Mouse (Mus musculus) layer of hippocampus, postnatal 14 days (tissue): ENCODE results near the gene Carns1. TPM values are rescaled to one million over a fixed set of nuclear protein-coding genes. Genes with fewer than 3 reads are reported as not detected.

ENCODE experiments used
- DNase-seq, 2 experiments: peaks; one replicate each; pipeline ENCODE4 v3.0.0; 2021 to 2022; ENCODE audit warnings: low spot score in 2 of 2, mixed read lengths in 1 of 2
- total RNA-seq, 2 experiments: library from RNA; stranded (reverse); gene quantifications; 2 replicates each; pipeline ENCODE4 v1.2.3; 2021

Gene Carns1
- total RNA-seq, 2 experiments from 2014 or later, result 4.0 to 4.9 TPM

GRCm38 (mm10) chr19:4172925-4173324 lies 2.4 kb downstream of the Carns1 start:
- DNase-seq, result no peak

GRCm38 (mm10) chr19:4171393-4172290 lies 3.6 kb downstream of the Carns1 start:
- no peak for DNase-seq

- no peak for DNase-seq
Measured at GRCm38 (mm10) chr19:4170723-4171392, 4.4 kb downstream of the Carns1 start.

GRCm38 (mm10) chr19:4169810-4170209 lies 5.5 kb downstream of the Carns1 start:
- no peak for DNase-seq

GRCm38 (mm10) chr19:4169378-4169784 lies 5.9 kb downstream of the Carns1 start:
- DNase-seq, result peak; percentile 100

- no peak for DNase-seq
Measured at GRCm38 (mm10) chr19:4166678-4167476, 8.4 kb downstream of the Carns1 start.

GRCm38 (mm10) chr19:4164721-4165120 lies 10.6 kb downstream of the Carns1 start:
- no peak for DNase-seq

- DNase-seq, result no peak
Measured at GRCm38 (mm10) chr19:4164100-4164499, 11.2 kb downstream of the Carns1 start.

GRCm38 (mm10) chr19:4163543-4163887 lies 11.8 kb downstream of the Carns1 start:
- no peak for DNase-seq

GRCm38 (mm10) chr19:4162646-4163542 lies 12.4 kb downstream of the Carns1 start, which contains the start of gene Rps6kb2:
Gene Rps6kb2, minus strand, starts transcription at chr19:4163354.
- DNase-seq, result peak; percentile 95 to 98

- no peak for DNase-seq
Measured at GRCm38 (mm10) chr19:4159049-4159448, 16.2 kb downstream of the Carns1 start.

GRCm38 (mm10) chr19:4156771-4157170 lies 18.5 kb downstream of the Carns1 start:
- no peak for DNase-seq

- DNase-seq, result no peak
Measured at GRCm38 (mm10) chr19:4156073-4156579, 19.2 kb downstream of the Carns1 start.

- no peak for DNase-seq
Measured at GRCm38 (mm10) chr19:4155223-4156072, 19.8 kb downstream of the Carns1 start.

GRCm38 (mm10) chr19:4154437-4155222 lies 20.6 kb downstream of the Carns1 start:
- DNase-seq, result no peak

- DNase-seq, result no peak
Measured at GRCm38 (mm10) chr19:4153232-4153654, 22.0 kb downstream of the Carns1 start, which contains the start of gene Ptprcap. Gene Ptprcap, plus strand, starts transcription at chr19:4153604.

GRCm38 (mm10) chr19:4152445-4153231 lies 22.6 kb downstream of the Carns1 start:
- DNase-seq, result no peak

- DNase-seq, result no peak
Measured at GRCm38 (mm10) chr19:4151898-4152297, 23.4 kb downstream of the Carns1 start.
